Mouse (Mus musculus) liver, embryonic 15.5 days (tissue): ENCODE data around the gene Mnx1. TPM values are rescaled to one million over a fixed set of nuclear protein-coding genes. Genes with fewer than 3 reads are reported as not detected.

ENCODE experiments used
- ATAC-seq: fragments of 200-750 bp; cut with Nextera tagmentation; 2 replicates; pipeline ENCODE4 v1.8.0; 2017; ENCODE audit warnings: moderate number of reproducible peaks, mild to moderate bottlenecking, moderate library complexity; ENCODE audit not compliant: insufficient read depth
- H3K27ac ChIP-seq: fragments of 300-500 bp; sonication (generic); replicated peaks from 2 replicates; pipeline ENCODE4 v1.5.1; 2015; ENCODE audit warnings: mild to moderate bottlenecking, inconsistent platforms
- H3K27me3 ChIP-seq: fragments of 300-500 bp; sonication (generic); 2 replicates; pipeline ENCODE4 v1.6.1; 2015; ENCODE audit warnings: mild to moderate bottlenecking, inconsistent platforms
- H3K36me3 ChIP-seq: fragments of 300-500 bp; sonication (generic); replicated peaks from 2 replicates; pipeline ENCODE4 v1.6.1; 2015; ENCODE audit warnings: moderate library complexity, mild to moderate bottlenecking, inconsistent platforms
- H3K4me1 ChIP-seq: fragments of 300-500 bp; sonication (generic); replicated peaks from 2 replicates; pipeline ENCODE4 v1.6.1; 2015; ENCODE audit warnings: inconsistent platforms
- H3K4me2 ChIP-seq: fragments of 300-500 bp; sonication (generic); 2 replicates; pipeline ENCODE4 v1.6.1; 2015; ENCODE audit warnings: moderate library complexity, mild to moderate bottlenecking, inconsistent platforms
- H3K4me3 ChIP-seq: fragments of 300-500 bp; sonication (generic); replicated peaks from 2 replicates; pipeline ENCODE4 v1.5.1; 2015; ENCODE audit warnings: mild to moderate bottlenecking, inconsistent platforms
- H3K9ac ChIP-seq: fragments of 300-500 bp; sonication (generic); 2 replicates; pipeline ENCODE4 v1.6.1; 2015; ENCODE audit warnings: moderate library complexity, mild to moderate bottlenecking, inconsistent platforms
- H3K9me3 ChIP-seq: fragments of 300-500 bp; sonication (generic); replicated peaks from 2 replicates; pipeline ENCODE4 v1.6.1; 2016; ENCODE audit warnings: inconsistent platforms
- WGBS: fragments of 180-500 bp; shearing (Covaris S2); methylation state at CpG from one replicate; pipeline ENCODE4 v1.1.7; 2015; ENCODE audit warnings: mixed read lengths; ENCODE audit not compliant: insufficient replicate concordance; 5-methylcytosine and 5-hydroxymethylcytosine counted together
- polyA plus RNA-seq: library from polyadenylated mRNA; unstranded; fragments of >200 nt; fragmentation: Nextera tagmentation; extraction: Ambion mirVana; gene quantifications from 2 replicates; pipeline ENCODE4 v1.2.1, GENCODE M21; 2015

Gene Mnx1
- polyA plus RNA-seq, 1 experiment from 2014 or later: not detected

GRCm38 (mm10) chr5:29476021-29476420, 2.2 kb downstream of the Mnx1 start:
- ATAC-seq: no peak
- Histone ChIP-seq H3K27ac (no peak overlapping the region), H3K4me2 (no peak overlapping the region), H3K9ac (no peak overlapping the region), H3K4me1 (peaks cover 3% of the 10 kb centered on the region; the same call in 1 of the 2 replicates), H3K4me3 (no peak overlapping the region), H3K27me3 (peaks cover 100% of the 10 kb centered on the region), H3K36me3 (no peaks in the 10 kb centered on the region), H3K9me3 (no peaks in the 10 kb centered on the region)
- 0% methylated on average over 1 of the region's 1 CpGs for WGBS

GRCm38 (mm10) chr5:29475556-29475955, 2.7 kb downstream of the Mnx1 start:
- ATAC-seq: no peak
- Histone ChIP-seq H3K9me3 (no peaks in the 10 kb centered on the region), H3K27me3 (peaks cover 100% of the 10 kb centered on the region), H3K27ac (no peak overlapping the region), H3K4me2 (no peak overlapping the region), H3K9ac (no peak overlapping the region), H3K4me1 (peaks cover 3% of the 10 kb centered on the region; the same call in 1 of the 2 replicates), H3K36me3 (no peaks in the 10 kb centered on the region), H3K4me3 (no peak overlapping the region)
- WGBS: 8% methylated on average over 5 of the region's 5 CpGs

GRCm38 (mm10) chr5:29475041-29475440, 3.2 kb downstream of the Mnx1 start:
- ATAC-seq: no peak
- peaks cover 3% of the 10 kb centered on the region; the same call in 1 of the 2 replicates for H3K4me1 ChIP-seq
- no peak overlapping the region for H3K4me3 ChIP-seq
- H3K4me2 ChIP-seq: no peak overlapping the region
- no peak overlapping the region for H3K9ac ChIP-seq
- H3K9me3 ChIP-seq: no peaks in the 10 kb centered on the region
- H3K27me3 ChIP-seq: peaks cover 100% of the 10 kb centered on the region
- 5% methylated on average over 10 of the region's 10 CpGs for whole genome bisulfite sequencing
- no peaks in the 10 kb centered on the region for H3K36me3 ChIP-seq
- H3K27ac ChIP-seq: no peak overlapping the region

GRCm38 (mm10) chr5:29474246-29474960, 3.9 kb downstream of the Mnx1 start:
- Histone ChIP-seq H3K4me3 (no peak overlapping the region), H3K27ac (no peak overlapping the region), H3K27me3 (peaks cover 100% of the 10 kb centered on the region), H3K36me3 (no peaks in the 10 kb centered on the region), H3K4me1 (peaks cover 3% of the 10 kb centered on the region; the same call in 1 of the 2 replicates), H3K9me3 (no peaks in the 10 kb centered on the region), H3K4me2 (no peak overlapping the region), H3K9ac (no peak overlapping the region)
- WGBS: 2% methylated on average over 35 of the region's 35 CpGs
- ATAC-seq: no peak

DNA sequence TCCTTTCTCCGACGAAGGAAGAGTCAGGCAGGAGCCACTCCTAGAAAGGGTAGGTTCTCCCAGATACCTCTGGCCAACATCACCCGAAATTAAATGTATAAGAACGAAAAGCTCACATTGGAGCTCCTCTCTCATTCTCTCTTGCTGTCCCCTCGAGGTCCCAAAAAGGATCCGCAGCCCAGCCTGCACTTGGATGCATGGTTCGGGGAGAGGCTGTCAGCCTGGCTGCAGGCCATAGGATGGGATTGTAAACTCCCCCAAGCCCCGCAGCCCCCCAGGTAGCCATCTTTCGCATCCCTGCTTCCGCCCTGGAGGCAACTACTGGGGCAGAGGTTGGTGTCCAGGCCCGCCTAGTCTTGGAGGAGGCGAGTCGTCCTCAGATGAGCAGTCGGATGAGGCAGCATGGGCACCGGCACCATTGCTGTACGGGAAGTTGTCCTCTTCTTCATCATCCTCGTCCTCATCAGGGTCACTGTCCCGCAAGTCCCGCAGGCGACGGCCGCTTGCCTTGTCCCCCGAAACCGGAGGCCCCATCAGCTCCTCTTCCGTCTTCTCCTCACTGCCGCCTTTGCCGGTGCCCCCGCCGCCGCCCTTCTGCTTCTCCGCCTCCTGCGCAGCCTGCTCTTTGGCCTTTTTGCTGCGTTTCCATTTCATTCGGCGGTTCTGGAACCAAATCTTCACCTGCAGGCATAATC, 4.6 kb downstream of the Mnx1 start:
- peaks cover 100% of the 10 kb centered on the region for H3K27me3 ChIP-seq

GRCm38 (mm10) chr5:29471855-29472665, 6.2 kb downstream of the Mnx1 start:
- ATAC-seq: no peak
- no peak overlapping the region for H3K4me3 ChIP-seq
- WGBS: under 1% methylated on average over 22 of the region's 22 CpGs
- H3K27me3 ChIP-seq: peaks cover 100% of the 10 kb centered on the region
- H3K9ac ChIP-seq: no peak overlapping the region
- no peak overlapping the region for H3K27ac ChIP-seq
- H3K9me3 ChIP-seq: no peaks in the 10 kb centered on the region
- H3K4me2 ChIP-seq: no peak overlapping the region
- H3K36me3 ChIP-seq: no peaks in the 10 kb centered on the region
- 0 out of 2 replicates have a peak, but pooled peaks cover 10% of the 10 kb centered on the region for H3K4me1 ChIP-seq

More for the DNA sequence above, 4.6 kb downstream of the Mnx1 start:
- ATAC-seq: no peak
- Histone ChIP-seq H3K4me2 (no peak overlapping the region), H3K9me3 (no peaks in the 10 kb centered on the region), H3K36me3 (no peaks in the 10 kb centered on the region), H3K4me1 (peaks cover 3% of the 10 kb centered on the region; the same call in 1 of the 2 replicates), H3K4me3 (no peak overlapping the region), H3K9ac (no peak overlapping the region), H3K27ac (no peak overlapping the region)
- WGBS: 4% methylated on average over 35 of the region's 35 CpGs

- H3K27ac ChIP-seq: no peak overlapping the region
- H3K4me1 ChIP-seq: 0 out of 2 replicates have a peak, but pooled peaks cover 10% of the 10 kb centered on the region
- no peak overlapping the region for H3K4me3 ChIP-seq
- no peak overlapping the region for H3K9ac ChIP-seq
- H3K36me3 ChIP-seq: no peaks in the 10 kb centered on the region
- 3% methylated on average over 11 of the region's 11 CpGs for WGBS
- H3K4me2 ChIP-seq: no peak overlapping the region
- peaks cover 100% of the 10 kb centered on the region for H3K27me3 ChIP-seq
- no peaks in the 10 kb centered on the region for H3K9me3 ChIP-seq
- ATAC-seq: no peak
Observed at GRCm38 (mm10) chr5:29471396-29471795, 6.9 kb downstream of the Mnx1 start.

GRCm38 (mm10) chr5:29470851-29471394, 7.3 kb downstream of the Mnx1 start:
- WGBS: 6% methylated on average over 20 of the region's 20 CpGs
- H3K4me3 ChIP-seq: no peak overlapping the region
- 0 out of 2 replicates have a peak, but pooled peaks cover 10% of the 10 kb centered on the region for H3K4me1 ChIP-seq
- no peak overlapping the region for H3K4me2 ChIP-seq
- no peaks in the 10 kb centered on the region for H3K9me3 ChIP-seq
- no peak for ATAC-seq
- peaks cover 100% of the 10 kb centered on the region for H3K27me3 ChIP-seq
- H3K36me3 ChIP-seq: no peaks in the 10 kb centered on the region
- no peak overlapping the region for H3K27ac ChIP-seq
- no peak overlapping the region for H3K9ac ChIP-seq

DNA sequence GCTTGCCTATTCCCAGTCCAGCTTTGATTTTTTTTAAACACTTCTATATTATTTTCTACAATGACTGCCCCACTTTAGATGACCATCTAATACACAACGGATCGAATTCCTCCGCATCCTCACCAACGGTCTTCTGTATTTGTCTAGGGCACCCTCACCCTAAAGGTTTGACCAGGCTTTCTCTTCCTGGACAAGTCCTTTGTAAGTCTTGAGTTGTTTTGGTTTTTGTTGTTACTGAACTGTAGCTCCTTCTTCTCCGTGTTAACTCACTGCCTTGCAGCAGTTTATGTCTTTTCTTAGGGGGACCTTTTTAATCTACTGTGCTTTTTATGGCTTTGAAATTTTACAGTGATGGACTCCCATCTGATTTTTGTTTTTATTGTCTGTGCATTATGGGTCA, 8.0 kb downstream of the Mnx1 start:
- Histone ChIP-seq H3K4me3 (no peak overlapping the region), H3K9me3 (no peaks in the 10 kb centered on the region), H3K27me3 (peaks cover 100% of the 10 kb centered on the region), H3K9ac (no peak overlapping the region), H3K27ac (no peak overlapping the region), H3K4me1 (0 out of 2 replicates have a peak, but pooled peaks cover 10% of the 10 kb centered on the region), H3K36me3 (no peaks in the 10 kb centered on the region), H3K4me2 (no peak overlapping the region)
- WGBS: 11% methylated on average over 5 of the region's 5 CpGs
- no peak for ATAC-seq

GRCm38 (mm10) chr5:29469501-29469900, 8.8 kb downstream of the Mnx1 start:
- ATAC-seq: no peak
- 7% methylated on average over 4 of the region's 4 CpGs for WGBS
- H3K27ac ChIP-seq: no peak overlapping the region
- no peaks in the 10 kb centered on the region for H3K9me3 ChIP-seq
- no peak overlapping the region for H3K4me2 ChIP-seq
- no peaks in the 10 kb centered on the region for H3K36me3 ChIP-seq
- no peak overlapping the region for H3K4me3 ChIP-seq
- peaks cover 93% of the 10 kb centered on the region for H3K27me3 ChIP-seq
- H3K9ac ChIP-seq: no peak overlapping the region
- H3K4me1 ChIP-seq: 0 out of 2 replicates have a peak, but pooled peaks cover 10% of the 10 kb centered on the region
